Comparison of ENCODE assay signal across 22 mouse cellular contexts in genomic region chr13:59348510-59348909, GRCm38 (mm10).
DNase-seq lines count a peak whose midpoint lies in the region; ATAC-seq and TF ChIP-seq lines count a peak whose summit lies in the region.
"Had no signal": no experiment of that assay in that cellular context is flagged by ENCODE, and none has a peak within 500 bp of the region (broad histone marks: within the 10 kb centered on the region; RNA-seq: fewer than 3 reads in every experiment).

No protein-coding gene starts in this region.

- no peaks in the 10 kb centered on the region for H3K27me3 ChIP-seq in kidney, postnatal 0 days (ENCODE audit: insufficient read depth, low read length)
- H3K27me3 ChIP-seq in midbrain, postnatal 0 days (ENCODE audit: insufficient read depth, low read length) = no peaks in the 10 kb centered on the region
- H3K27me3 ChIP-seq in midbrain, embryonic 15.5 days (replicated peaks) = no peaks in the 10 kb centered on the region
- H3K27me3 ChIP-seq: embryonic facial prominence, embryonic 15.5 days; forebrain, embryonic 15.5 days; heart, embryonic 15.5 days; neural tube, embryonic 13.5 days had no signal

- peak; percentile 32 to 51 for DNase-seq in cerebellum, postnatal 10 days
- DNase-seq in cerebellum, adult 9-10 months = no peak
- DNase-seq in kidney, postnatal 0 days (ENCODE audit: low spot score) = no peak
- DNase-seq in kidney, postnatal 14 days = no peak
- no peak for DNase-seq in midbrain, postnatal 0 days (ENCODE audit: low spot score)
- DNase-seq in R1 (ENCODE audit: low read depth, low spot score) = peak; percentile 32
- DNase-seq: adrenal gland, postnatal 14 days; cerebellum, adult 8-10 months; gastrocnemius, postnatal 25 days; lung, adult 18-20 months; midbrain, embryonic 14.5 days; thymus, postnatal 25 days had no signal

- H3K9me3 ChIP-seq in kidney, postnatal 0 days (replicated peaks; ENCODE audit: low read length) = no peaks in the 10 kb centered on the region
- H3K9me3 ChIP-seq in midbrain, postnatal 0 days (ENCODE audit: low read length) = no peaks in the 10 kb centered on the region
- no peaks in the 10 kb centered on the region for H3K9me3 ChIP-seq in midbrain, embryonic 15.5 days
- H3K9me3 ChIP-seq: embryonic facial prominence, embryonic 15.5 days; forebrain, embryonic 15.5 days; heart, embryonic 15.5 days; neural tube, embryonic 13.5 days had no signal

- no peak overlapping the region for H3K4me3 ChIP-seq in kidney, postnatal 0 days (replicated peaks; ENCODE audit: low read depth, low read length)
- H3K4me3 ChIP-seq in midbrain, postnatal 0 days (ENCODE audit: low read depth, low read length) = no peak overlapping the region
- no peak overlapping the region for H3K4me3 ChIP-seq in midbrain, embryonic 15.5 days
- H3K4me3 ChIP-seq: embryonic facial prominence, embryonic 15.5 days; forebrain, embryonic 15.5 days; heart, embryonic 15.5 days; myocyte; neural tube, embryonic 13.5 days had no signal

- no peak overlapping the region for H3K9ac ChIP-seq in kidney, postnatal 0 days (ENCODE audit: low read depth, low read length)
- no peak overlapping the region for H3K9ac ChIP-seq in midbrain, postnatal 0 days (replicated peaks; ENCODE audit: low read length, poor library complexity, severe bottlenecking)
- H3K9ac ChIP-seq in midbrain, embryonic 15.5 days = no peak overlapping the region
- H3K9ac ChIP-seq: embryonic facial prominence, embryonic 15.5 days; forebrain, embryonic 15.5 days; heart, embryonic 15.5 days; neural tube, embryonic 13.5 days had no signal

- TF ChIP-seq CTCF in kidney, postnatal 0 days (IDR thresholded peaks at IDR 0.05; ENCODE audit: low read depth) = peak; percentile 27; the same call in 1 of the 2 replicates
- TF ChIP-seq CTCF in midbrain, postnatal 0 days (IDR thresholded peaks at IDR 0.05) = peak; percentile 38

- no peaks in the 10 kb centered on the region for H3K4me1 ChIP-seq in kidney, postnatal 0 days (replicated peaks; ENCODE audit: insufficient read depth, low read length)
- H3K4me1 ChIP-seq in midbrain, postnatal 0 days (ENCODE audit: insufficient read depth, low read length) = no peaks in the 10 kb centered on the region
- H3K4me1 ChIP-seq in midbrain, embryonic 15.5 days = no peaks in the 10 kb centered on the region
- H3K4me1 ChIP-seq: embryonic facial prominence, embryonic 15.5 days; heart, embryonic 15.5 days; neural tube, embryonic 13.5 days had no signal

- no peaks in the 10 kb centered on the region for H3K36me3 ChIP-seq in kidney, postnatal 0 days (ENCODE audit: insufficient read depth, low read length)
- H3K36me3 ChIP-seq in midbrain, postnatal 0 days (ENCODE audit: insufficient read depth, low read length) = no peaks in the 10 kb centered on the region
- H3K36me3 ChIP-seq in midbrain, embryonic 15.5 days (replicated peaks) = no peaks in the 10 kb centered on the region
- H3K36me3 ChIP-seq: embryonic facial prominence, embryonic 15.5 days; forebrain, embryonic 15.5 days; heart, embryonic 15.5 days; neural tube, embryonic 13.5 days had no signal

- no peak overlapping the region for H3K27ac ChIP-seq in kidney, postnatal 0 days
- H3K27ac ChIP-seq in midbrain, postnatal 0 days (ENCODE audit: low read depth, low read length) = no peak overlapping the region
- no peak overlapping the region for H3K27ac ChIP-seq in midbrain, embryonic 15.5 days
- H3K27ac ChIP-seq: embryonic facial prominence, embryonic 15.5 days; forebrain, embryonic 15.5 days; heart, embryonic 15.5 days; neural tube, embryonic 13.5 days had no signal

- H3K4me2 ChIP-seq in kidney, postnatal 0 days (ENCODE audit: low read length) = no peak overlapping the region
- H3K4me2 ChIP-seq in midbrain, postnatal 0 days (ENCODE audit: low read depth, low read length, poor library complexity, severe bottlenecking) = no peak overlapping the region
- H3K4me2 ChIP-seq in midbrain, embryonic 15.5 days = no peak overlapping the region
- H3K4me2 ChIP-seq: embryonic facial prominence, embryonic 15.5 days; forebrain, embryonic 15.5 days; heart, embryonic 15.5 days; neural tube, embryonic 13.5 days had no signal

- no peak for ATAC-seq in kidney, postnatal 0 days (replicated peaks; ENCODE audit: low FRiP score, low read depth)
- no peak for ATAC-seq in midbrain, postnatal 0 days (ENCODE audit: low FRiP score)
- no peak for ATAC-seq in midbrain, embryonic 15.5 days (replicated peaks)
- ATAC-seq in frontal cortex, adult (ENCODE audit: low TSS enrichment) = no peak
- ATAC-seq: activated CD4-positive, CD25-positive, alpha-beta regulatory T cell, adult 4 months; forebrain, embryonic 15.5 days; hindbrain, embryonic 16.5 days; intestine, postnatal 0 days had no signal

Comparison
In these comparisons a context has a peak if more than half of its experiments do, and no peak if none do; other contexts are left out.
1. DNase-seq: peak in cerebellum, postnatal 10 days (2 of 2) and R1 (single experiment); none in cerebellum, adult 9-10 months (single experiment), kidney, postnatal 0 days (single experiment), kidney, postnatal 14 days (single experiment) and midbrain, postnatal 0 days (single experiment).